Mouse (Mus musculus) midbrain, postnatal 0 days (tissue): ENCODE data around the gene Scn1a. TPM values are rescaled to one million over a fixed set of nuclear protein-coding genes. Genes with fewer than 3 reads are reported as not detected.
A peak's percentile ranks its signal among the peaks of the same experiment; 100 is the strongest.

Experiments
- ATAC-seq: fragments of 200-750 bp; cut with Nextera tagmentation; 2 replicates; pipeline ENCODE4 v1.8.0; 2017; ENCODE audit warnings: moderate number of reproducible peaks, mild to moderate bottlenecking, moderate TSS enrichment, moderate library complexity; ENCODE audit not compliant: low FRiP score
- DNase-seq: peaks from one replicate; pipeline ENCODE4 v3.0.0-alpha.2; 2015; ENCODE audit warnings: low spot score
- H3K27ac ChIP-seq: fragments of 300-500 bp; sonication (generic); 2 replicates; pipeline ENCODE4 v1.5.1; 2014; ENCODE audit warnings: low read depth, mild to moderate bottlenecking, low read length, mixed read lengths
- H3K27me3 ChIP-seq: fragments of 300-500 bp; sonication (generic); 2 replicates; pipeline ENCODE4 v1.6.1; 2014; ENCODE audit warnings: low read length, control low read depth, mixed read lengths; ENCODE audit not compliant: insufficient read depth
- H3K36me3 ChIP-seq: fragments of 300-500 bp; sonication (generic); 2 replicates; pipeline ENCODE4 v1.6.1; 2014; ENCODE audit warnings: low read length, control low read depth, mixed read lengths; ENCODE audit not compliant: insufficient read depth
- H3K4me1 ChIP-seq: fragments of 300-500 bp; sonication (generic); 2 replicates; pipeline ENCODE4 v1.6.1; 2014; ENCODE audit warnings: mild to moderate bottlenecking, control low read depth, antibody characterized with exemption, low read length, mixed read lengths; ENCODE audit not compliant: insufficient read depth
- H3K4me2 ChIP-seq: fragments of 300-500 bp; sonication (generic); 2 replicates; pipeline ENCODE4 v1.6.1; 2014; ENCODE audit warnings: low read depth, mild to moderate bottlenecking, low read length, mixed read lengths; ENCODE audit not compliant: poor library complexity, severe bottlenecking
- H3K4me3 ChIP-seq: fragments of 300-500 bp; sonication (generic); 2 replicates; pipeline ENCODE4 v1.5.1; 2014; ENCODE audit warnings: low read depth, mild to moderate bottlenecking, low read length, moderate library complexity
- H3K9ac ChIP-seq: fragments of 300-500 bp; sonication (generic); replicated peaks from 2 replicates; pipeline ENCODE4 v1.6.1; 2014; ENCODE audit warnings: mild to moderate bottlenecking, low read length, moderate library complexity, mixed read lengths; ENCODE audit not compliant: poor library complexity, severe bottlenecking
- H3K9me3 ChIP-seq: fragments of 300-500 bp; sonication (generic); 2 replicates; pipeline ENCODE4 v1.6.1; 2016; ENCODE audit warnings: low read length, control low read depth
- CTCF ChIP-seq: IDR thresholded peaks from 2 replicates; pipeline ENCODE4 v1.5.1; 2016; ENCODE audit warnings: antibody characterized with exemption, mild to moderate bottlenecking
- WGBS: fragments of 180-500 bp; shearing (Covaris S2); extraction: QIAGEN DNeasy Blood & Tissue Kit; methylation state at CpG from one replicate; pipeline ENCODE4 v1.1.7; 2014; 5-methylcytosine and 5-hydroxymethylcytosine counted together
- polyA plus RNA-seq: library from polyadenylated mRNA; unstranded; fragments of >200 nt; fragmentation: Nextera tagmentation; extraction: Ambion mirVana; gene quantifications from 2 replicates; pipeline ENCODE4 v1.2.1, GENCODE M21; 2015
- total RNA-seq: library from RNA; depleted of rRNA; stranded (reverse); fragments of >200 nt; gene quantifications from 2 replicates; pipeline ENCODE4 v1.2.3, GENCODE M21; 2014; rRNA removed

The Scn1a gene
- 23.1 and 28.2 TPM in 2 replicates for total RNA-seq
- 27.4 and 28.5 TPM in 2 replicates for polyA plus RNA-seq

DNA sequence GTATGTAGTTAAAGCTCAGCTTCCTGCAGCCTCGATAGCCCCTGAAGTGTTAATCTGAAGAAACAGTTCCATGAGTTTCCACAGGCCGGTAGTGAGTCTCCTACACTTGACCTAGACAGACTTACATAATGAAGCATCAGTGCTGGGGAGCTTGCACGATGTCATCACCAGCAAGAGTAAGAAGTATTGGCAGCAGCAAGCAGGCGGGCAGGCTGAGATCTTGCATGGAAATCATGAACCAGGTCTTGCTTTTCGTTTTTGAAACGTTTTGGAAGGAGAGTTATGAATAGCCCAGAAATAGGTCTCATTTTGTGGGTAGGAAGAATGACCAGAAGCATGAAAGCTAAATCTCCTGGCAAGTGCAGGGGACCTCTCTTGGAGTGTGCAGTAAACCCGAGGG is at the start of gene Scn1a:
Scn1a (minus strand) TSS at position 130 of the 400 bp plus-strand sequence.
- Histone ChIP-seq H3K9me3 (no peaks in the 10 kb centered on the region), H3K27ac (peak within 1 kb of the TSS; percentile 38; the same call in 1 of the 2 replicates), H3K36me3 (no peaks in the 10 kb centered on the region), H3K4me3 (peak within 1 kb of the TSS; percentile 43), H3K9ac (peak within 1 kb of the TSS; percentile 51), H3K27me3 (no peaks in the 10 kb centered on the region), H3K4me1 (0 out of 2 replicates have a peak, but pooled peaks cover 4% of the 10 kb centered on the region), H3K4me2 (peak within 1 kb of the TSS; percentile 62)
- TF ChIP-seq CTCF = no peak
- 11% methylated on average over 7 of the region's 7 CpGs for WGBS
- DNase-seq = peak; percentile 34
- ATAC-seq = 0 out of 2 replicates have a peak, but pooled peaks have one; percentile 55

GRCm38 (mm10) chr2:66478395-66478794 is 37.8 kb upstream of the Scn1a start:
- H3K27me3 ChIP-seq = no peaks in the 10 kb centered on the region
- TF ChIP-seq CTCF = no peak
- no peak overlapping the region for H3K9ac ChIP-seq
- 0 out of 2 replicates have a peak, but pooled peaks cover under 1% of the 10 kb centered on the region for H3K36me3 ChIP-seq
- no peak overlapping the region for H3K4me3 ChIP-seq
- 77% methylated on average over 2 of the region's 2 CpGs for WGBS
- no peaks in the 10 kb centered on the region for H3K4me1 ChIP-seq
- no peak overlapping the region for H3K27ac ChIP-seq
- H3K9me3 ChIP-seq = no peaks in the 10 kb centered on the region
- DNase-seq = no peak
- ATAC-seq = no peak
- no peak overlapping the region for H3K4me2 ChIP-seq

- WGBS = 56% methylated on average over 3 of the region's 3 CpGs
- Histone ChIP-seq H3K27me3 (no peaks in the 10 kb centered on the region), H3K36me3 (no peaks in the 10 kb centered on the region), H3K4me3 (no peak overlapping the region), H3K4me1 (no peaks in the 10 kb centered on the region), H3K9ac (no peak overlapping the region), H3K9me3 (no peaks in the 10 kb centered on the region), H3K27ac (no peak overlapping the region), H3K4me2 (no peak overlapping the region)
- ATAC-seq = peak; percentile 60; the same call in 1 of the 2 replicates
- DNase-seq = peak; percentile 81
- peak; percentile 88 for TF ChIP-seq CTCF
Observed at GRCm38 (mm10) chr2:66473181-66473822, 32.7 kb upstream of the Scn1a start.

DNA sequence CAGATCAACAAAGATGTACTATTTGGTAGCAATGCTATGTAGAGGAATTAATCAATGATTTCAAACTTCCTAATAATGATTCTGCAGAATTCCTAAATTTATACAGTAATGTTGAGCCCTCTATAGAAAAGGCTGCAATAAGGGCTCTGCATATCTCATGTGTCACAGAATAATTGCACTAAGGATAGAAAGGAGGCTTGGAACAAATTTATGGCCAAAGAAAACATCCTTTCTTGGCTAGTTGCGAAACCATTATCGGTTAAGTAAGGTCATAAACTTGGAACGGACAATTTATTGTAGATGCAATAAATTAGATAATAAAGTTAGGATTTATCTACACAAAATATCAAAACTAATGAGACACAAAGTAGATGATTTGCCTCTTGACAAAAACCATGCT is 24.8 kb upstream of the Scn1a start:
- DNase-seq = no peak
- Histone ChIP-seq H3K9ac (no peak overlapping the region), H3K9me3 (no peaks in the 10 kb centered on the region), H3K4me2 (no peak overlapping the region), H3K36me3 (no peaks in the 10 kb centered on the region), H3K27ac (no peak overlapping the region), H3K4me3 (no peak overlapping the region), H3K27me3 (no peaks in the 10 kb centered on the region), H3K4me1 (no peaks in the 10 kb centered on the region)
- TF ChIP-seq CTCF = no peak
- no peak for ATAC-seq
- WGBS = 95% methylated on average over 3 of the region's 3 CpGs

DNA sequence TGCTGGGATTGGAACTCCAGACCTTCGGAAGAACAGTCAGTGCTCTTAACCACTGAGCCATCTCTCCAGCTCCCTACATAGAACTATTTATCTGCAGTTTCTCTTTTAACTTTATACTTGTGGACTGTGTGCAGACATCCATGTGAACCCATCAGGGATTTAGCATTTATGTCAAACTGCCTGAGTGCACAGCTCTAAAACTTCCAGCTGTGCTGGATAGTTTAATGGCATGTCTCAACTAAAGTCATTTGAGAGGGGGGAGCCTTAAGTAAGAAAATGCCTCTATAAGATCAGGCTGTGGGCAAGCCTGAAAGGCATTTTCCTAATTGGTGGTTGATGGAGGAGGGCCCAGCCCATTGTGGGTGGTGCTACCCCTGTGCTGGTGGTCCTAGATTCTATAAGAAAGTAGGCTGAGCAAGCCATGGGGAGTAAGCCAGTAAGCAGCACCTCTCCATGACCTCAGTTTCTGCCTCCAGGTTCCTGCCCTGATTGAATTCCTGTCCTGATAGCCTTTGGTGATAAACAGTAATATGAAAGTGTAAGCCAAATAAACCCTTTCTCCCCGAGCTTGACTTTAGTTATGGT is 24.3 kb upstream of the Scn1a start:
- no peak for TF ChIP-seq CTCF
- H3K4me3 ChIP-seq = no peak overlapping the region
- no peak overlapping the region for H3K27ac ChIP-seq
- H3K4me2 ChIP-seq = no peak overlapping the region
- no peaks in the 10 kb centered on the region for H3K27me3 ChIP-seq
- no peak overlapping the region for H3K9ac ChIP-seq
- no peaks in the 10 kb centered on the region for H3K9me3 ChIP-seq
- H3K4me1 ChIP-seq = no peaks in the 10 kb centered on the region
- 87% methylated on average over 2 of the region's 2 CpGs for WGBS
- ATAC-seq (no peak), DNase-seq (no peak)
- no peaks in the 10 kb centered on the region for H3K36me3 ChIP-seq

DNA sequence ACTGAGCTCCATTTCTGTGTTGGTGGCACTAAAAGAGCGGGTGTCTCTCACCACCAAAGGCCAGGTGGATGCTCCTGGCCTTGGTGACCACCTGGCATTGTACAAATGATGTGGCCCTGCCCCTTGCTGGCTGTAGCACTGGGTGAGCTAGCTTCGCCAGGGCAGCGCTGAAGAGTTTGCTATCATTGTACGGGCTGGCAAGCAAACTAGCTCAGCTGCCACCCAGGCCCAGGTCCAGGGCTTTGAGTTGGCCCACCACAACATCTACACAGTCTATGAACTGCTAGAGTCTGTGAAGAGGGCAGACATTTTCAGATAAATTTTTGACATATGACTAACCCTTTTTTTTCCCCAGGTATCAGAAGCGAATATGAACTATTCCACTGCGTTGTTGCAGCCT is 23.3 kb upstream of the Scn1a start:
- Histone ChIP-seq H3K4me1 (no peaks in the 10 kb centered on the region), H3K9ac (no peak overlapping the region), H3K36me3 (no peaks in the 10 kb centered on the region), H3K27me3 (no peaks in the 10 kb centered on the region), H3K4me2 (no peak overlapping the region), H3K27ac (no peak overlapping the region), H3K4me3 (no peak overlapping the region), H3K9me3 (no peaks in the 10 kb centered on the region)
- TF ChIP-seq CTCF = no peak
- ATAC-seq = no peak
- DNase-seq = no peak
- WGBS = 86% methylated on average over 6 of the region's 6 CpGs
